Mouse (Mus musculus): Measurements from ENCODE around the gene Tert.

DNA sequence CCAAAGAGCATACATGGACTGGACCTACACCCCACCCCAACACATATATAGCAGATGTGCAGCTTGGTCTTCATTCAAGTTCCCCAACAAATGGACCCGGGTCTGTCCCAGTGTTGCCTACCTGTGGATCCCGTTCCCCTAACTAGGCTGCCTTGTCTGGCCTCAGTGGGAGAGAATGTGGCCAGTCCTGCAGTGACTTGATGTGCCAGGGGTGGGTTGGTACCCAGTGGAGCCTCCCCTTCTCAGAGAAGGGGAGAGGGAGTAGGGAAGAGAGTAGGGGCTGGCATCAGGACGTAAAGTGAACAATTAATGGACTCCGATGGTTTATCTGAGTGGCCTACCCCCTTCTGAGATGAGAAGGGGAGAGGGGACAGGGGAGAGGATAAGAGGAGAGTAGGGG lies 23.7 kb upstream of the Tert start:
- no peak for TF ChIP-seq TAL1 (IDR thresholded peaks at IDR 0.05; ENCODE audit: low read length)
- no peak for TF ChIP-seq GATA1 (IDR thresholded peaks at IDR 0.05; ENCODE audit: low read length)

All from erythroblast, embryonic 14.5 days (primary cell).